Mouse (Mus musculus) ES-E14 (cell line): ENCODE data around the gene Ankrd65.

Experiments
- CHD2 ChIP-seq: IDR thresholded peaks from 2 replicates; pipeline ENCODE4 v1.6.1; 2014; ENCODE audit warnings: mild to moderate bottlenecking, low read depth, low read length, inconsistent platforms
- MAFK ChIP-seq: IDR thresholded peaks from 2 replicates; pipeline ENCODE4 v1.6.1; 2014; ENCODE audit warnings: mild to moderate bottlenecking, low read depth, low read length, inconsistent platforms; ENCODE audit not compliant: insufficient read depth
- ZC3H11A ChIP-seq: IDR thresholded peaks from 2 replicates; pipeline ENCODE4 v1.6.1; 2012; ENCODE audit warnings: low read depth, mild to moderate bottlenecking, inconsistent platforms, low read length, borderline replicate concordance

DNA sequence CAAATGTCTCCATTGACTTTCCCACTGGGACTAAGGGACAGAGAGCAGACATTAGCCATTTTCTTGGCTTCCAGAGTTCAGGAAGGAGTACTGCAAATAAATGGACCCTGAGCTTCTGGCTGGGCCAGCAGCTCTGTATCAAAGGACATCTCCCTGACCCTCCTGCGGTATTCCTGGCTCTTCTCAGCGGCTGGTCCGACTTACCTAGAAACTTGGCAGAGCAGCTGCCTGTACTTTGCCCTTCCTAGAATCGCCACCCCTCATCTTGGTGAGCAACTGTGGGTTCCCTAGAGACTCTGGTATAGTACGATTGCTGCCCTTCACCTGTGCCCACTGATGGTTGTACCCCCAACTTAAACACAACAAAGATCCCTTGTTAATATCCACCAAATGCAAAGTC lies 53.0 kb downstream of the Ankrd65 start:
- no peak for TF ChIP-seq CHD2
- TF ChIP-seq MAFK = no peak
- TF ChIP-seq ZC3H11A = no peak
